Mouse (Mus musculus) forebrain, embryonic 13.5 days (tissue): Measurements from ENCODE around the gene Gm20388. TPM values are rescaled to one million over a fixed set of nuclear protein-coding genes. Genes with fewer than 3 reads are reported as not detected.
A peak's percentile ranks its signal among the peaks of the same experiment; 100 is the strongest.

Experiments
- ATAC-seq: fragments of 200-750 bp; cut with Nextera tagmentation; 2 replicates; pipeline ENCODE4 v1.8.0; 2017
- H3K27ac ChIP-seq: fragments of 300-500 bp; sonication (generic); 2 replicates; pipeline ENCODE4 v1.5.1; 2015; ENCODE audit warnings: inconsistent platforms, mild to moderate bottlenecking, moderate library complexity
- H3K27me3 ChIP-seq: fragments of 300-500 bp; sonication (generic); 2 replicates; pipeline ENCODE4 v1.6.1; 2015; ENCODE audit warnings: mild to moderate bottlenecking, inconsistent platforms
- H3K36me3 ChIP-seq: fragments of 300-500 bp; sonication (generic); 2 replicates; pipeline ENCODE4 v1.6.1; 2015; ENCODE audit warnings: mild to moderate bottlenecking, inconsistent platforms; ENCODE audit not compliant: poor library complexity, severe bottlenecking
- H3K4me1 ChIP-seq: fragments of 300-500 bp; sonication (generic); 2 replicates; pipeline ENCODE4 v1.6.1; 2015; ENCODE audit warnings: inconsistent platforms
- H3K4me2 ChIP-seq: fragments of 300-500 bp; sonication (generic); 2 replicates; pipeline ENCODE4 v1.6.1; 2015; ENCODE audit warnings: inconsistent platforms, mild to moderate bottlenecking, moderate library complexity
- H3K4me3 ChIP-seq: fragments of 300-500 bp; sonication (generic); 2 replicates; pipeline ENCODE4 v1.5.1; 2015; ENCODE audit warnings: mild to moderate bottlenecking, inconsistent platforms
- H3K9ac ChIP-seq: fragments of 300-500 bp; sonication (generic); 2 replicates; pipeline ENCODE4 v1.6.1; 2015; ENCODE audit warnings: mild to moderate bottlenecking, inconsistent platforms
- H3K9me3 ChIP-seq: fragments of 300-500 bp; sonication (generic); replicated peaks from 2 replicates; pipeline ENCODE4 v1.6.1; 2016; ENCODE audit warnings: inconsistent platforms
- WGBS: fragments of 180-500 bp; shearing (Covaris S2); methylation state at CpG from one replicate; pipeline ENCODE4 v1.1.7; 2015; 5-methylcytosine and 5-hydroxymethylcytosine counted together
- polyA plus RNA-seq: library from polyadenylated mRNA; unstranded; fragments of >200 nt; fragmentation: Nextera tagmentation; extraction: Ambion mirVana; gene quantifications from 2 replicates; pipeline ENCODE4 v1.2.1, GENCODE M21; 2015

The Gm20388 gene
- polyA plus RNA-seq, 1 experiment from 2014 or later = 5.6 TPM

GRCm38 (mm10) chr8:123668681-123669080, 3758.0 kb downstream of the Gm20388 start:
- Histone ChIP-seq H3K27me3 (no peaks in the 10 kb centered on the region), H3K36me3 (peaks cover 13% of the 10 kb centered on the region), H3K4me3 (no peak overlapping the region), H3K4me2 (no peak overlapping the region), H3K27ac (no peak overlapping the region), H3K9me3 (no peaks in the 10 kb centered on the region), H3K4me1 (no peaks in the 10 kb centered on the region; the same call in 1 of the 2 replicates), H3K9ac (no peak overlapping the region)
- ATAC-seq = no peak
- 28% methylated on average over 4 of the region's 4 CpGs for WGBS

DNA sequence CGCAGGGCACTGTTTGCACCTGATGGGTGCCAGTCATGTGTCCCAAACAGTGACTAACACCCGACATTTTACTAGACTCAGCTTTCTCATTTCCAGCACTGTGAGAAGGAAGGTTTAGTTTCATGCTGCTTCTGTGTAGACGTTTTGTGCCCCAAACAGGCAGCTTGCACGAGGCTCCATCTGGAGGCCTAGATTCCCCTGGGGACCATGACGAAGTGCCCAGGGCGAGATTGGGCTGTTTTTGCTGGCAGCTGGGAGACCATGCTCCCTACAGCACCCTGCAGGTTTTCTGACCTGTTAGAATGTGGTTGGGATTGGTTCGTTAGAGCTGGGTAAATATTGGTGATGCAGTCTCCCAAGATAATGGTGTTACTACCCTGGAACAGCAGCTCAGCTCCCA, 3760.1 kb downstream of the Gm20388 start:
- H3K4me3 ChIP-seq = no peak overlapping the region
- no peak for ATAC-seq
- no peaks in the 10 kb centered on the region for H3K9me3 ChIP-seq
- H3K27me3 ChIP-seq = no peaks in the 10 kb centered on the region
- no peaks in the 10 kb centered on the region for H3K36me3 ChIP-seq
- no peak overlapping the region for H3K27ac ChIP-seq
- H3K4me2 ChIP-seq = no peak overlapping the region
- WGBS = 57% methylated on average over 7 of the region's 7 CpGs
- no peak overlapping the region for H3K9ac ChIP-seq
- H3K4me1 ChIP-seq = peaks cover 8% of the 10 kb centered on the region

DNA sequence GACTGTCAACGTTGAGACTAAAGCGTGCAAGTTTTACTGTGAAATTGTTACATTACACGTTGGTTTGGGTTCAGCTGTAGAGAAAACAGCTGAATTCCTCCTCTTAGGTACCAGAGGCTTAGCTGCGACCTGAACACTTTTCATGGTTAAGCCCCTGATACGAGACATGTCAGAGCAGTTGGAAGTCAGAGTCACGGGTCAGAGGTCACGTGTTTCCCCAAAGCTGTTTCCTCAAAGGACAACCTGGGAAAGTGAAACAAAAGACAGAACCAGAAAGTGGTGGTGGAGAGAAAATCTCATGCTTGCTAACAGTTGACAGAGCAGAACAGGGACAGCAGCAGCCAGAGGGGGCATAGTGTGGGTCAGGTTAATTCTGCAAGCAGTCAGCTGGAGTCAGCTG, 3760.8 kb downstream of the Gm20388 start:
- 69% methylated on average over 7 of the region's 7 CpGs for WGBS

DNA sequence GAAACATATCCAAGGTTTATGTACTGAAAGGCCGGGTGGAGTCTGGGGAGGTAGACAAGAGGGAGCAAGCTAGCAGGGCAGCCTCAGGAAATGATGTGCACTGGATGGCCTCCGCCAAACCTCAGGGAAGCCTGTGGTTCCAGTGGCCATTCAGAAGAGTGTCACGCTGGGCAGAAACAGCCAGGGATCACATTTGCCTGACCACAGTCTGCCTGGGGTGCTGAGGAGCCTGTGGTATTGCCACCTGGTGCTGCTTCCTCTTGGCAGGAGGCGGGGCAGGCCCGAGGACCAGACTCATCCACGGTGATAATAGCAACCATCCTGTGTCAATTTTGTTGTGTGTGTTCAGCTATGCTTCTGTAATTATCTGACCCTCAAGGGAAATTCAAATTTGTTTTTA, 3762.0 kb downstream of the Gm20388 start:
- Histone ChIP-seq H3K36me3 (no peaks in the 10 kb centered on the region), H3K4me1 (peaks cover 8% of the 10 kb centered on the region), H3K27me3 (no peaks in the 10 kb centered on the region), H3K9ac (no peak overlapping the region), H3K4me3 (no peak overlapping the region), H3K27ac (no peak overlapping the region), H3K4me2 (no peak overlapping the region), H3K9me3 (no peaks in the 10 kb centered on the region)
- no peak for ATAC-seq
- 83% methylated on average over 6 of the region's 6 CpGs for WGBS

More for the DNA sequence above, 3760.8 kb downstream of the Gm20388 start:
- ATAC-seq = no peak
- H3K9me3 ChIP-seq = no peaks in the 10 kb centered on the region
- no peaks in the 10 kb centered on the region for H3K27me3 ChIP-seq
- no peak overlapping the region for H3K4me2 ChIP-seq
- H3K36me3 ChIP-seq = no peaks in the 10 kb centered on the region
- no peak overlapping the region for H3K27ac ChIP-seq
- peaks cover 8% of the 10 kb centered on the region for H3K4me1 ChIP-seq
- H3K4me3 ChIP-seq = no peak overlapping the region
- no peak overlapping the region for H3K9ac ChIP-seq

- WGBS = 45% methylated on average over 5 of the region's 5 CpGs
- Histone ChIP-seq H3K4me3 (no peak overlapping the region), H3K9ac (no peak overlapping the region), H3K36me3 (no peaks in the 10 kb centered on the region), H3K4me1 (peaks cover 8% of the 10 kb centered on the region), H3K9me3 (no peaks in the 10 kb centered on the region), H3K27ac (no peak overlapping the region), H3K27me3 (no peaks in the 10 kb centered on the region), H3K4me2 (no peak overlapping the region)
- ATAC-seq = no peak
Measured at GRCm38 (mm10) chr8:123675611-123676010, 3765.0 kb downstream of the Gm20388 start.

GRCm38 (mm10) chr8:123678390-123678789, 3767.7 kb downstream of the Gm20388 start:
- WGBS = 95% methylated on average over 4 of the region's 4 CpGs
- no peaks in the 10 kb centered on the region for H3K9me3 ChIP-seq
- H3K9ac ChIP-seq = no peak overlapping the region
- no peak overlapping the region for H3K4me3 ChIP-seq
- no peak overlapping the region for H3K4me2 ChIP-seq
- H3K27ac ChIP-seq = no peak overlapping the region
- no peak for ATAC-seq
- H3K27me3 ChIP-seq = no peaks in the 10 kb centered on the region
- H3K36me3 ChIP-seq = no peaks in the 10 kb centered on the region
- peaks cover 15% of the 10 kb centered on the region for H3K4me1 ChIP-seq

DNA sequence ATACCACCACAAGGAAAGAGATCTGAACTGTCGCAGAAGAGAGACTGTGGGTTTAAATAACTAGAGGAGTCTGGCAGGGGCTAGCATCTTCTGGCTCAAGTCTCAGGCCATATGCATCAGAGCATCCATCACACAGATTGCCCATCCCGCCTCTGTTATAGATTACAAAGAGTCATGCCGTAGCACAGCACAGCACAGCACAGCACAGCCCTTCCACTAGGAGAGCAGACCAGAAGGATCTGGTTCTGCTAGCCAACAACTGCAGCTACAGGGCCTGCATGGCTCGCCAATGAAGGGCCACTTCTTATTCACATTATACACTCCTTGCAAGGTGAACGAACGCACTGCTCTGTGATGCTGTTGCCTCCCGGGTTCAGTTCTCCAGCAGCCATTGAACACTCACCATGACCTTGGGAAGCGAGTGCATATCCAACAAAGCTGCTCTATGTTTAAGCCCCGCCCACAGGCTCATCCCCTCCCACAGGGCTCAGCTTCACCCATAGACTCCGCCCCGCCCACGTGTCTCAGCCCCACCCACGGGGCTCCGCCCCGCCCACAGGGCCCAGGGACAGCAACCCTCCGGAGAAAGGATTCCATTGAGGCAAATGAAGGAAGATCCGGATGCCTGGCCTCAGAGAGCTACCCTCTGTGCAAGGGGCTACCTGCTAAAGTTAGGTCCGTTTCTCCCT, 3771.6 kb downstream of the Gm20388 start:
- Histone ChIP-seq H3K4me1 (peaks cover 6% of the 10 kb centered on the region; the same call in 1 of the 2 replicates), H3K27me3 (no peaks in the 10 kb centered on the region), H3K9me3 (no peaks in the 10 kb centered on the region), H3K4me3 (no peak overlapping the region), H3K27ac (no peak overlapping the region), H3K4me2 (peak overlapping the region; percentile 33), H3K9ac (no peak overlapping the region), H3K36me3 (no peaks in the 10 kb centered on the region)
- whole genome bisulfite sequencing = 18% methylated on average over 18 of the region's 18 CpGs
- no peak; the same call in 1 of the 2 replicates for ATAC-seq

DNA sequence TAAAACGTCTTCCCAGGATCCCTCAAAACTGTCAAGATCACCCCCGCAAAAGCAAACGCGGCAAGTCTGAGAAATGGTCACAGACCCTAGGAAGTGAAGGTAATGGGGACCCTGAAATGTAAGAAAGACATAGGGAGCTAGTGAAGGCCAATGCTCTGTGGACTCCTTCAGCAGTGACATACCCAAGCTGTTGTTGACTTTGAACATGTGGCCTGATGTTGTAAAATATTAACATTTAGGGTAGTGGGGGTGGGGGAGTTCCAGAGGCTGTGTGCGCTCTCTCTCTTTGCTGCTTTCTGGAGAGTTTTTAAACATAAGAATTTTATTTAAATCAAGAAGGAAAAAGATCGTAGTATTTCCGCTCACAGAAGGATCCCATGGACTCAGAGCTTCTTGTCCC, 3772.7 kb downstream of the Gm20388 start:
- Histone ChIP-seq H3K4me1 (peaks cover 6% of the 10 kb centered on the region; the same call in 1 of the 2 replicates), H3K4me2 (no peak overlapping the region), H3K36me3 (no peaks in the 10 kb centered on the region), H3K27ac (no peak overlapping the region), H3K4me3 (no peak overlapping the region), H3K27me3 (no peaks in the 10 kb centered on the region), H3K9ac (no peak overlapping the region), H3K9me3 (no peaks in the 10 kb centered on the region)
- WGBS = 60% methylated on average over 7 of the region's 7 CpGs
- no peak for ATAC-seq

GRCm38 (mm10) chr8:123684806-123685205, 3774.2 kb downstream of the Gm20388 start:
- Histone ChIP-seq H3K9me3 (no peaks in the 10 kb centered on the region), H3K4me3 (no peak overlapping the region), H3K4me1 (peaks cover 6% of the 10 kb centered on the region; the same call in 1 of the 2 replicates), H3K36me3 (no peaks in the 10 kb centered on the region), H3K27me3 (no peaks in the 10 kb centered on the region), H3K9ac (no peak overlapping the region), H3K27ac (no peak overlapping the region), H3K4me2 (no peak overlapping the region)
- WGBS = 86% methylated on average over 7 of the region's 7 CpGs
- no peak for ATAC-seq

GRCm38 (mm10) chr8:123685477-123685876, 3774.8 kb downstream of the Gm20388 start:
- H3K9me3 ChIP-seq = no peaks in the 10 kb centered on the region
- H3K9ac ChIP-seq = no peak overlapping the region
- H3K27ac ChIP-seq = no peak overlapping the region
- no peaks in the 10 kb centered on the region for H3K36me3 ChIP-seq
- no peak overlapping the region for H3K4me3 ChIP-seq
- peaks cover 6% of the 10 kb centered on the region; the same call in 1 of the 2 replicates for H3K4me1 ChIP-seq
- no peak overlapping the region for H3K4me2 ChIP-seq
- 84% methylated on average over 4 of the region's 4 CpGs for WGBS
- ATAC-seq = no peak
- no peaks in the 10 kb centered on the region for H3K27me3 ChIP-seq

GRCm38 (mm10) chr8:123687826-123688225, 3777.2 kb downstream of the Gm20388 start:
- H3K4me3 ChIP-seq = no peak overlapping the region
- WGBS = 66% methylated on average over 4 of the region's 4 CpGs
- no peaks in the 10 kb centered on the region for H3K9me3 ChIP-seq
- no peaks in the 10 kb centered on the region for H3K27me3 ChIP-seq
- H3K36me3 ChIP-seq = no peaks in the 10 kb centered on the region
- ATAC-seq = no peak
- H3K27ac ChIP-seq = no peak overlapping the region
- no peak overlapping the region for H3K4me2 ChIP-seq
- H3K9ac ChIP-seq = no peak overlapping the region
- no peaks in the 10 kb centered on the region for H3K4me1 ChIP-seq

GRCm38 (mm10) chr8:123692165-123692962, 3781.7 kb downstream of the Gm20388 start:
- Histone ChIP-seq H3K27ac (no peak overlapping the region), H3K27me3 (no peaks in the 10 kb centered on the region), H3K36me3 (no peaks in the 10 kb centered on the region), H3K4me2 (no peak overlapping the region), H3K9me3 (no peaks in the 10 kb centered on the region), H3K9ac (no peak overlapping the region), H3K4me1 (no peaks in the 10 kb centered on the region), H3K4me3 (no peak overlapping the region)
- ATAC-seq = no peak
- WGBS = 87% methylated on average over 10 of the region's 10 CpGs
